In genomic region chr5:147041965-147042937, GRCm38 (mm10) we compare ENCODE assay signal across 13 mouse cellular contexts. TPM values are rescaled to one million over a fixed set of nuclear protein-coding genes. Genes with fewer than 3 reads are reported as not detected.
DNase-seq lines count a peak whose midpoint lies in the region; ATAC-seq and TF ChIP-seq lines count a peak whose summit lies in the region.
"Had no signal": no experiment of that assay in that cellular context is flagged by ENCODE, and none has a peak within 500 bp of the region (broad histone marks: within the 10 kb centered on the region; RNA-seq: fewer than 3 reads in every experiment).

No protein-coding gene starts in this region.

- H3K4me2 ChIP-seq in hindbrain, embryonic 13.5 days, result peak overlapping the region; percentile 16; the same call in 1 of the 2 replicates
- peak overlapping the region; percentile 30; the same call in 1 of the 2 replicates for H3K4me2 ChIP-seq in neural tube, embryonic 15.5 days
- H3K4me2 ChIP-seq: embryonic facial prominence, embryonic 13.5 days; limb, embryonic 12.5 days had no signal

- H3K9ac ChIP-seq in hindbrain, embryonic 13.5 days, result no peak overlapping the region
- no peak overlapping the region for H3K9ac ChIP-seq in neural tube, embryonic 15.5 days (replicated peaks)
- H3K9ac ChIP-seq: embryonic facial prominence, embryonic 13.5 days; limb, embryonic 12.5 days; liver, postnatal 0 days had no signal

- no peaks in the 10 kb centered on the region for H3K9me3 ChIP-seq in hindbrain, embryonic 13.5 days
- no peaks in the 10 kb centered on the region for H3K9me3 ChIP-seq in neural tube, embryonic 15.5 days (replicated peaks)
- H3K9me3 ChIP-seq: embryonic facial prominence, embryonic 13.5 days; limb, embryonic 12.5 days had no signal

- ATAC-seq in hindbrain, embryonic 13.5 days (ENCODE audit: low FRiP score), result peak; percentile 76
- peak; percentile 60 for ATAC-seq in neural tube, embryonic 15.5 days (ENCODE audit: low FRiP score)
- ATAC-seq: liver, postnatal 0 days had no signal

- no peak overlapping the region for H3K4me3 ChIP-seq in left cerebral cortex, adult 2 months
- no peak overlapping the region for H3K4me3 ChIP-seq in hindbrain, embryonic 13.5 days
- no peak overlapping the region for H3K4me3 ChIP-seq in neural tube, embryonic 15.5 days (replicated peaks)
- H3K4me3 ChIP-seq: embryonic facial prominence, embryonic 13.5 days; limb, embryonic 12.5 days had no signal

- WGBS in hindbrain, embryonic 13.5 days, result 66% methylated on average over 40 of the region's 40 CpGs
- 54% methylated on average over 40 of the region's 40 CpGs for WGBS in neural tube, embryonic 15.5 days

- intact Hi-C loops in left cerebral cortex, adult 2 months (cut with DNase I), result loop anchor here (2.0 kb wide), 1 partner anchor 35 kb away; the partner anchor contains the start of genes Lnx2 and Polr1d
- intact Hi-C loops in left cerebral cortex, postnatal 10 days (cut with DNase I), result no loop called here

- no peak for TF ChIP-seq CTCF in left cerebral cortex, adult 2 months (IDR thresholded peaks at IDR 0.05)

- peak overlapping the region; percentile 5 for H3K27ac ChIP-seq in left cerebral cortex, adult 2 months
- H3K27ac ChIP-seq in hindbrain, embryonic 13.5 days, result no peak overlapping the region
- H3K27ac ChIP-seq in neural tube, embryonic 15.5 days (replicated peaks), result no peak overlapping the region
- H3K27ac ChIP-seq: embryonic facial prominence, embryonic 13.5 days; limb, embryonic 12.5 days had no signal

- peaks cover 28% of the 10 kb centered on the region for H3K4me1 ChIP-seq in hindbrain, embryonic 13.5 days (replicated peaks)
- peaks cover 27% of the 10 kb centered on the region for H3K4me1 ChIP-seq in neural tube, embryonic 15.5 days

- peak; percentile 36 for DNase-seq in embryo, embryonic 10.5 days (ENCODE audit: low spot score)
- DNase-seq in embryo, embryonic 10 days (ENCODE audit: low spot score), result no peak
- no peak for DNase-seq in left cerebral cortex, adult 2 months (ENCODE audit: extremely low spot score in 1 of 2, low spot score in 2 of 2)
- DNase-seq in left cerebral cortex, postnatal 10 days (ENCODE audit: extremely low spot score in 1 of 2, low spot score in 2 of 2), result no peak
- DNase-seq in ovary, postnatal 36 days (ENCODE audit: low spot score), result no peak
- no peak for DNase-seq in gastrocnemius, adult 18-20 months (ENCODE audit: low spot score)
- DNase-seq: kidney, adult 18-20 months; layer of hippocampus, adult 9-11 months; liver, postnatal 0 days had no signal

- peaks cover 16% of the 10 kb centered on the region; the same call in 1 of the 2 replicates for H3K27me3 ChIP-seq in hindbrain, embryonic 13.5 days
- H3K27me3 ChIP-seq in neural tube, embryonic 15.5 days (replicated peaks), result no peaks in the 10 kb centered on the region
- H3K27me3 ChIP-seq: embryonic facial prominence, embryonic 13.5 days; limb, embryonic 12.5 days had no signal

- no peaks in the 10 kb centered on the region for H3K36me3 ChIP-seq in hindbrain, embryonic 13.5 days
- no peaks in the 10 kb centered on the region for H3K36me3 ChIP-seq in neural tube, embryonic 15.5 days

RNA-seq across cellular contexts. Expression of gene Lnx2, which starts 34.1 kb away (rescaled TPM):
- total RNA-seq in left cerebral cortex, adult 2 months (2021), result 1 to 10 TPM; 5.8 to 6.3 TPM
- 1 to 10 TPM; 5.6 to 6.2 TPM for total RNA-seq in left cerebral cortex, postnatal 10 days (2021)
- polyA plus RNA-seq in hindbrain, embryonic 13.5 days (2015; fragmentation: Nextera tagmentation; extraction: Ambion mirVana), result 4.3 and 4.7 TPM in 2 replicates
- 4.2 and 6.5 TPM in 2 replicates for polyA plus RNA-seq in neural tube, embryonic 15.5 days (2015; fragmentation: Nextera tagmentation; extraction: Ambion mirVana)
- total RNA-seq in gastrocnemius, adult 18-20 months (2021), result 1 to 10 TPM; 2.2 to 2.5 TPM

RNA-seq across cellular contexts. Expression of gene Polr1d, which starts 34.6 kb away (rescaled TPM):
- 10 to 100 TPM; 66.8 to 67.0 TPM for total RNA-seq in left cerebral cortex, adult 2 months (2021)
- total RNA-seq in left cerebral cortex, postnatal 10 days (2021), result 10 to 100 TPM; 82.2 to 88.3 TPM
- 103 and 107 TPM in 2 replicates for polyA plus RNA-seq in hindbrain, embryonic 13.5 days (2015; fragmentation: Nextera tagmentation; extraction: Ambion mirVana)
- polyA plus RNA-seq in neural tube, embryonic 15.5 days (2015; fragmentation: Nextera tagmentation; extraction: Ambion mirVana), result 106 and 112 TPM in 2 replicates
- 10 to 100 TPM; 83.4 to 85.4 TPM for total RNA-seq in gastrocnemius, adult 18-20 months (2021)
